Mouse (Mus musculus): ENCODE results near the gene Tmem213.

DNA sequence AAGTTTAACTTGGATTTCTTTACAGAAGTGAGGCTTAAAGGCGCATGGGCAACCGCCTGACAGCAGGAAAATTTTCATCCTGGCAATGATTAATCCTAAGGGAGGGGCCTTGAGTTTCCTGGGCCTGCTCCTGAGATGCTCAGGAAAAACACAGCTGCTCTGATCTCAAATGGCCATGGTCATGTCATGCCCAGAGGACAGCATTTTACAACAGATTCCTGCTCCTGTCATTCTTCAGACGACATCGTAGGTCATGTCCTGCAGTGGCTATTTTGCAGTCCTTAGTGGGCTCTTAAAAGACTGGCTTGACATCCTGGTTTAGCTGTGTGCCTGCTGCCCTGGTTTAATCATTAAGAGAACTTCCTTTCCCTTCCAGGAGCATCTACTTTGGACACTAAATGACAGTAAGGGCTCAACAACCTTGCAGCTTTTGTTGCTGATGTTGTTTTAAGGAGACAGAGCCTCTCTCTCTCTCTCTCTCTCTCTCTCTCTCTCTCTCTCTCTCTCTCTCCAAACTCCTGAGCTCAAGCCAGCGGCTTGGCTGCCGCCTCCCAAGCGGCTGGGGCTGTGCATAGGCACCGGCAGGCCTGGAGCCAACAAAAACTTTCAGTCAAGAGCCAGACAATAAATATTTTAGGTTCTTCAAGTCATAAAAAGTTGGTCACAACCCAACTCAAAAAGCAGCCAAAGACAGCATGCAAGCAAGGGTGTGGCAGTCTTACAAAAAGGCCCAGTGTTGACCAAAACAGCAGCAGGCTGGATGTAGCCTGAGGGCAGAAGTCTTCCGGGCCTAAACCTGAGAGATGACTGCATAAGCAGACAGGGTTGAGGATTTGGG is 35.3 kb downstream of the Tmem213 start:
- TF ChIP-seq POLR2A (IDR thresholded peaks at IDR 0.05; ENCODE audit: low read depth, low read length) (no peak), CTCF (IDR thresholded peaks at IDR 0.05; ENCODE audit: extremely low read depth, insufficient read length, insufficient replicate concordance, low read depth, low read length) (no peak)

Data from small intestine, adult 2 months (tissue).